Mouse (Mus musculus) C2C12 (cell line): ENCODE measurements around the gene Grid2.

ENCODE experiments used
- CTCF ChIP-seq: IDR thresholded peaks from one replicate; pipeline ENCODE4 v1.5.1; 2011; ENCODE audit not compliant: control insufficient read depth, insufficient read depth, insufficient read length
- MAX ChIP-seq: IDR thresholded peaks from one replicate; pipeline ENCODE4 v1.6.1; 2011; ENCODE audit warnings: mild to moderate bottlenecking, control low read depth
- MYOD1 ChIP-seq: IDR thresholded peaks from one replicate; pipeline ENCODE4 v1.6.1; 2011; ENCODE audit warnings: low read depth; ENCODE audit not compliant: control insufficient read depth, insufficient read length
- USF1 ChIP-seq: IDR thresholded peaks from one replicate; pipeline ENCODE4 v1.6.1; 2011; ENCODE audit warnings: low read depth, mild to moderate bottlenecking, control low read depth, moderate library complexity

GRCm38 (mm10) chr6:63931201-63931600, 675.5 kb downstream of the Grid2 start:
- TF ChIP-seq CTCF, result no peak
- TF ChIP-seq MYOD1, result no peak
- no peak for TF ChIP-seq MAX
- no peak for TF ChIP-seq USF1
